Mouse (Mus musculus): ENCODE results near the gene Olfr1333. TPM values are rescaled to one million over a fixed set of nuclear protein-coding genes. Genes with fewer than 3 reads are reported as not detected.
"Not testable (repeated sequence)": the region's sequence is repeated elsewhere in the genome, so short reads cannot be mapped to it uniquely, and the experiment has no call there.

Gene Olfr1333
- total RNA-seq (2017), result not detected in 2 replicates

- ATAC-seq (ENCODE audit: extremely low read depth, insufficient number of reproducible peaks, low FRiP score, poor library complexity, severe bottlenecking), result no peak
These were observed at the start of gene Olfr1333 for GRCm38 (mm10) chr4:118836179-118836578. Gene Olfr1333 (minus strand): TSS chr4:118836279.

DNA sequence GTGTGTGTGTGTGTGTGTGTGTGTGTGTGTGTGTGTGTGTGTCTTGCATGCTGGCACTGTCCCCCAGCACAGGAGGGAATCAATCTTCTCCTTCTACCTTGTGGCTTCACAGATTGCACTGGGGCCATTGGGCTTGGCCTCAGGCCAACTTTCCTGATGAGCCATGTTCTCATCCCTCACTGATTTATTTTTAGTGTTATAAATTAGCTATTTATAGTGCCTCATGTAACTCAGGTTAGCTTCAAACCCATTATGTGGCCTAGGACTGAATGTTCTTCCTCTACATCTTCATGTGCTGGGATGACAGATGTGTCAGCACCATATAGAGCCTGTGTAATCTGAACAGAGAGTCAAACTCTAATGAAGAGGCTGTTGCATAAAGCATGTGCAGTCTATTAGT is 31.5 kb upstream of the Olfr1333 start:
- no peak for ATAC-seq (ENCODE audit: extremely low read depth, insufficient number of reproducible peaks, low FRiP score, poor library complexity, severe bottlenecking)

DNA sequence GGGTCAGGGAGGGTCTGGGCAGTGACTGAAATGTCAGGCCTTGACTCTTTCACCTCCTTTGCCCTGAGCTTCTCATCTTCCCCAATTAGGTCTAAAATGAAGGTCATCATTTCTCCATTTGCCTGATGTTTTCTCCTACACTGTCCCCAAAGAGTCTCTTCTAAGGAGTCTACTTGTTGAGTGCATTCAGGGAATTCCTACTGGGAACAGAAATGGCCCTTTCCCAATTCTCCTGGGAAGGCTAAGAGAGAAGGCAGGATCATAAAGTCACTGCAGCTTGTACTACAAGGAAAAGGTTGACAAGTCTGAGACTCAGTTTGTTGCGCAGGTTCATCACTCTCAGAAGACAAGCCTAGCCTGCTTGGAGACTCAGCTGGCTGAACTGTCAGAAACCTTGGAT is 28.3 kb upstream of the Olfr1333 start, which contains the start of gene Olfr1331:
Gene Olfr1331, plus strand, starts transcription at position 301 of the 400 bp plus-strand sequence.
- ATAC-seq (ENCODE audit: extremely low read depth, insufficient number of reproducible peaks, low FRiP score, poor library complexity, severe bottlenecking), result no peak

DNA sequence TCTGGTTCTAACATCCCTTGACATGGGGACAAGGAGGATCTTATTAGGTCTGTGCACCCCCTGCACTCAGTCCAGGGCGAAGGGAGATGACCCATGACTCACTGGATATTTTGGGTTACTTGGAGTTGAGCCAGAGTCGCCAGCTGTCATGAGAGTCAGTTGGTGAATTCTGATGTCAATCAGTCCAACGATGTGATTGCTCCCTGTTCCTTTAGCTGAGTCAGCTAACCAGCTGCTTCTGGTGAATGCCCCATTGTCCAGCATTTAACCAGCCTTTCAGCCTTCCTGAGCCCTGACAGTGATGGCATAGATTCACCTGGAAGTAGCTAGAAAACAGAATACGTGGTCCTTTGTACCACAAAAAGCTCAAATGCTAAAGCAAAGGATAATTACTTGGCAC is 26.6 kb upstream of the Olfr1333 start:
- ATAC-seq (ENCODE audit: extremely low read depth, insufficient number of reproducible peaks, low FRiP score, poor library complexity, severe bottlenecking), result no peak

DNA sequence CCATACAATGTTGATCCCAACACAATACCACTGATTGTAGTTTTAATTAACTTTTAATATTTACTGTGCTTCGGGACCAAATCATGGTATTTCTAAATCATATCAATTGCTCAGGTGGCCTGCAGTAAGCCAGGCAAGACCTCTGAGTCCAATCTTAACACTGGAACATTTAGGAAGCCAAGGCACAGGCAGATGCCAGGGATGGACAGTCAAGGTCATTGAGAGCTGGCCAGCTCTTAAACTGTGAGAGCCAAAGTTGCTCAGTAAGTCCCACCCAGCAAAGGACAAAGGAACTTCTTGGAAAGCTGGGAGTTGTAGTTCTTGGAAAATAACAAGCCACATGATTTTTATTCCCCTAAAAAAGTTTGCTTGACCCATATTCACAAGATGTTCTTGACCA is 25.7 kb upstream of the Olfr1333 start:
- ATAC-seq (ENCODE audit: extremely low read depth, insufficient number of reproducible peaks, low FRiP score, poor library complexity, severe bottlenecking), result no peak

DNA sequence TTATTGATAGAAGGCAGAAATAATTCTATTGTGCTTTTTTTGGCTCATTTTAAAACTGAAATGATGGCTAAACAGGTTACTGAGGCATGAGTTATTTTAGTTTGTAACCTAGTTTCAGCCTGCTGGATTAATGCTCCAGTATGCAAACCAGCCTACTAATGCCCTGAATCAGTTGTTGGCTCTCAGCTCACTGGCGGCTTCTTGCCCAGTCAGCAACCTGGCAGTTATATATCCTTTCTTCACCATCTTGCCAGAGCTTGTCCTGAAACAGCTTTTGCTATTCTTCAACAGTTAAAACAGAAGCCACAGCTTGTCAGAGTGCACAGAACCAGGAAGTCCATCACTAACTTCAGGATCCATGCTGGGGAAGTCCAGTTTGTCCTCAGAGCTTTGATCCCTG is 17.2 kb downstream of the Olfr1333 start:
- no peak for ATAC-seq (ENCODE audit: extremely low read depth, insufficient number of reproducible peaks, low FRiP score, poor library complexity, severe bottlenecking)

GRCm38 (mm10) chr4:118809844-118810243 is 26.2 kb downstream of the Olfr1333 start, which contains the start of gene Olfr1335:
Gene Olfr1335 (minus strand): TSS chr4:118809944.
- no peak for ATAC-seq (ENCODE audit: extremely low read depth, insufficient number of reproducible peaks, low FRiP score, poor library complexity, severe bottlenecking)

- ATAC-seq (ENCODE audit: extremely low read depth, insufficient number of reproducible peaks, low FRiP score, poor library complexity, severe bottlenecking), result not testable (repeated sequence)
These were observed 43.3 kb downstream of the Olfr1333 start for GRCm38 (mm10) chr4:118792796-118793195.

- no peak for ATAC-seq (ENCODE audit: extremely low read depth, insufficient number of reproducible peaks, low FRiP score, poor library complexity, severe bottlenecking)
These were observed 53.6 kb downstream of the Olfr1333 start, which contains the start of gene Olfr1337 for GRCm38 (mm10) chr4:118782486-118782885. Gene Olfr1337 (minus strand): TSS chr4:118782586.

Other genes starting within 250 kb of the Olfr1333 start
- gene Cfap57, start 215.5 kb downstream of the Olfr1333 start, total RNA-seq (2017), result 0.35 and 0.37 TPM in 2 replicates
- gene Ebna1bp2, start 215.5 kb downstream of the Olfr1333 start, total RNA-seq (2017), result 60.6 and 63.4 TPM in 2 replicates
- 0.23 TPM in 1 of 2 replicates, not detected in the other for gene Olfr62, start 177.3 kb downstream of the Olfr1333 start, total RNA-seq (2017)
- not detected in 2 replicates for gene Olfr1342, start 143.5 kb downstream of the Olfr1333 start, total RNA-seq (2017)
- gene Olfr1341, start 132.8 kb downstream of the Olfr1333 start, total RNA-seq (2017), result not detected in 2 replicates
- not detected in 2 replicates for gene Olfr1340, start 116.1 kb downstream of the Olfr1333 start, total RNA-seq (2017)
- not detected in 2 replicates for gene Olfr1339, start 104.1 kb downstream of the Olfr1333 start, total RNA-seq (2017)
- not detected in 2 replicates for gene Olfr1338, start 77.5 kb downstream of the Olfr1333 start, total RNA-seq (2017)
- not detected in 2 replicates for gene Olfr1337, start 53.7 kb downstream of the Olfr1333 start, total RNA-seq (2017)
- not detected in 2 replicates for gene Olfr1335, start 26.3 kb downstream of the Olfr1333 start, total RNA-seq (2017)
- gene Olfr1331, start 28.4 kb upstream of the Olfr1333 start, total RNA-seq (2017), result not detected in 2 replicates
- gene Olfr1330, start 52.3 kb upstream of the Olfr1333 start, total RNA-seq (2017), result not detected in 2 replicates
- gene Olfr1329, start 81.2 kb upstream of the Olfr1333 start, total RNA-seq (2017), result not detected in 2 replicates
- gene Olfr1328, start 102.3 kb upstream of the Olfr1333 start, total RNA-seq (2017), result not detected in 2 replicates
- not detected in 2 replicates for gene Lao1, start 125.3 kb upstream of the Olfr1333 start, total RNA-seq (2017)

All from neutrophil, adult 5-6 weeks (primary cell).